Mouse (Mus musculus): ENCODE measurements around the gene Epn1.

DNA sequence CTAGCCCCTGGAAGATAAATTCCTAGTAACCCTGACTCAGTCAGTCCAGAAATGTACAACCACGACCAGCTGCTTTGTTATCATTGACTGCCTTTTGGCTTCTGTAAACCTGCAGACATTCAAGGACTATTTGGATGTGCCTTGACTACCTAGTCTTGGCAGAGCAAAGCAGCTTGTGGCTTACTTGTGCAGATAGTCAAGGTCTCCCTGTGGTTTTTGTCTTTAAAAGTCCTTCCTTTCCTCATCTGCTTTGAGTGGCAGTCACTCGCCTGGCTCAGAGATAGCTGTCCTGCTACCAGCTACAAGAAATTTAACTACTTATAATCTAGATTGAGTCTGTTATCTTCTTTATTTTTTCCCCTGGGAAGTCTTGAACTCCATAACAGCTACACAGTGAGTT lies 35.1 kb upstream of the Epn1 start:
- TF ChIP-seq POLR2A (IDR thresholded peaks at IDR 0.05; ENCODE audit: extremely low read depth, insufficient read depth, low read length) (no peak), CTCF (IDR thresholded peaks at IDR 0.05; ENCODE audit: extremely low read depth, insufficient read depth, low read length) (no peak)
